Mouse (Mus musculus) monocyte, adult 2 months (primary cell): ENCODE measurements around the gene Sox2.

Source experiments
- DNase-seq, 2 experiments: peaks; one replicate each; pipeline ENCODE4 v3.0.0; 2022; ENCODE audit warnings: low spot score in 2 of 2, low read depth in 1 of 2

The Sox2 gene

GRCm38 (mm10) chr3:34658966-34659535 is 8.8 kb downstream of the Sox2 start:
- DNase-seq = no peak

GRCm38 (mm10) chr3:34659861-34660260 is 9.7 kb downstream of the Sox2 start:
- no peak for DNase-seq

GRCm38 (mm10) chr3:34660542-34661290 is 10.5 kb downstream of the Sox2 start:
- DNase-seq = no peak

- DNase-seq = no peak
Measured at GRCm38 (mm10) chr3:34661341-34662007, 11.3 kb downstream of the Sox2 start.

GRCm38 (mm10) chr3:34662008-34662711 is 12.0 kb downstream of the Sox2 start:
- no peak for DNase-seq

GRCm38 (mm10) chr3:34662712-34663655 is 12.8 kb downstream of the Sox2 start:
- no peak for DNase-seq

GRCm38 (mm10) chr3:34663701-34664635 is 13.8 kb downstream of the Sox2 start:
- no peak for DNase-seq

GRCm38 (mm10) chr3:34664636-34665531 is 14.7 kb downstream of the Sox2 start:
- DNase-seq = no peak

GRCm38 (mm10) chr3:34665751-34666665 is 15.8 kb downstream of the Sox2 start:
- DNase-seq = no peak

- no peak for DNase-seq
Measured at GRCm38 (mm10) chr3:34667180-34667579, 17.0 kb downstream of the Sox2 start.

- DNase-seq = no peak
Measured at GRCm38 (mm10) chr3:34667881-34668817, 17.9 kb downstream of the Sox2 start.

- DNase-seq = no peak
Measured at GRCm38 (mm10) chr3:34671024-34671660, 20.9 kb downstream of the Sox2 start.

GRCm38 (mm10) chr3:34678840-34679239 is 28.6 kb downstream of the Sox2 start:
- no peak for DNase-seq

GRCm38 (mm10) chr3:34679439-34679838 is 29.2 kb downstream of the Sox2 start:
- DNase-seq = no peak

GRCm38 (mm10) chr3:34679921-34680320 is 29.7 kb downstream of the Sox2 start:
- no peak for DNase-seq

- DNase-seq = no peak
Measured at GRCm38 (mm10) chr3:34688072-34688471, 37.9 kb downstream of the Sox2 start.
